Mouse (Mus musculus) myocyte (in vitro differentiated cells): ENCODE data around the gene Adamtsl2.

Experiments
- CEBPB ChIP-seq: IDR thresholded peaks from 2 replicates; pipeline ENCODE4 v1.6.1; 2011; ENCODE audit warnings: mild to moderate bottlenecking, moderate library complexity; ENCODE audit not compliant: poor library complexity, insufficient read depth, severe bottlenecking
- E2F4 ChIP-seq: IDR thresholded peaks from one replicate; pipeline ENCODE4 v1.6.1; 2011; ENCODE audit warnings: mild to moderate bottlenecking, control low read depth, moderate library complexity; ENCODE audit not compliant: insufficient read depth
- MAX ChIP-seq: IDR thresholded peaks from one replicate; pipeline ENCODE4 v1.6.1; 2011; ENCODE audit warnings: low read depth, mild to moderate bottlenecking, control low read depth
- POLR2A ChIP-seq: IDR thresholded peaks from one replicate; pipeline ENCODE4 v1.6.1; 2011; ENCODE audit warnings: low read depth, mild to moderate bottlenecking, control low read depth, moderate library complexity; ENCODE audit not compliant: insufficient read length
- POLR2AphosphoS2 ChIP-seq: IDR thresholded peaks from one replicate; pipeline ENCODE4 v1.6.1; 2011; ENCODE audit warnings: low read depth, control low read depth; ENCODE audit not compliant: insufficient read length
- REST ChIP-seq: IDR thresholded peaks from one replicate; pipeline ENCODE4 v1.6.1; 2011; ENCODE audit warnings: mild to moderate bottlenecking, control low read depth, moderate library complexity; ENCODE audit not compliant: insufficient read depth, insufficient read length
- SRF ChIP-seq: IDR thresholded peaks from one replicate; pipeline ENCODE4 v1.6.1; 2011; ENCODE audit warnings: low read depth; ENCODE audit not compliant: control insufficient read depth, insufficient read length
- TCF12 ChIP-seq: IDR thresholded peaks from one replicate; pipeline ENCODE4 v1.6.1; 2011; ENCODE audit warnings: mild to moderate bottlenecking, control low read depth; ENCODE audit not compliant: poor library complexity, insufficient read depth, severe bottlenecking
- USF1 ChIP-seq: IDR thresholded peaks from one replicate; pipeline ENCODE4 v1.6.1; 2011; ENCODE audit warnings: low read depth, mild to moderate bottlenecking, control low read depth, moderate library complexity

- no peak for TF ChIP-seq POLR2A
- no peak for TF ChIP-seq POLR2AphosphoS2
- TF ChIP-seq TCF12 = no peak
- no peak for TF ChIP-seq MAX
- no peak for TF ChIP-seq USF1
- TF ChIP-seq E2F4 = no peak
- no peak for TF ChIP-seq SRF
- TF ChIP-seq REST = no peak
- TF ChIP-seq CEBPB = no peak
Measured at GRCm38 (mm10) chr2:27119766-27120165, 40.6 kb downstream of the Adamtsl2 start.
